Mouse (Mus musculus): ENCODE measurements at regions not wholly inside any gene's neighbourhood (a gene's known extent, or its start where the extent isn't known, plus 50 kb on each side); places are given as distances from the start of the nearest gene placed in this dataset.

DNA sequence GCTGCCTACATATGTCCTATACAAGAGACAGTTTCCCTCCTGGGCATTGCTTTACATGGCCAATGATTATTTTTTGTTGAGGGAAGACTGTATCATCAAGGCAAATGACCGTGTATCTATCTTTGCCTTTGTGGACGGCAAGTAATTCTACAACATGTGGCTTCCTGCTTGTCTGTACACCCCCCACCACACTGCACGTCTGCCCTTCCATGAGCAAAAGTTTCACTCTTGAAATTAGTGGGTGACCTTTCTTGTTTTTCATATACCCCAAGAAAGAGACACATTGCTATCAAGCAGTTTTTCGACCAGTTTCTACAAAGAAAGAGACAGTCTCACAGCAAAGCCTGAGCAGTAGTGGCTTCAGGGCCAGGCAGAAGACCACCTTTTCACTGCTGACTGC lies 180.5 kb upstream of the Prdm1 start:
- WGBS = 79% methylated on average over 4 of the region's 4 CpGs
- Histone ChIP-seq H3K4me1 (replicated peaks; ENCODE audit: control insufficient read depth, insufficient read depth, low read length) (no peaks in the 10 kb centered on the region), H3K4me2 (ENCODE audit: low read depth, low read length) (no peak overlapping the region), H3K36me3 (ENCODE audit: control insufficient read depth, insufficient read depth, low read length) (no peaks in the 10 kb centered on the region), H3K27me3 (ENCODE audit: control insufficient read depth, insufficient read depth, low read depth, low read length) (no peaks in the 10 kb centered on the region), H3K9me3 (ENCODE audit: control insufficient read depth, low read length) (no peaks in the 10 kb centered on the region), H3K4me3 (ENCODE audit: low read length) (no peak overlapping the region), H3K9ac (ENCODE audit: low read length) (no peak overlapping the region), H3K27ac (ENCODE audit: low read length) (no peak overlapping the region)
- no peak for ATAC-seq (ENCODE audit: low read depth)

DNA sequence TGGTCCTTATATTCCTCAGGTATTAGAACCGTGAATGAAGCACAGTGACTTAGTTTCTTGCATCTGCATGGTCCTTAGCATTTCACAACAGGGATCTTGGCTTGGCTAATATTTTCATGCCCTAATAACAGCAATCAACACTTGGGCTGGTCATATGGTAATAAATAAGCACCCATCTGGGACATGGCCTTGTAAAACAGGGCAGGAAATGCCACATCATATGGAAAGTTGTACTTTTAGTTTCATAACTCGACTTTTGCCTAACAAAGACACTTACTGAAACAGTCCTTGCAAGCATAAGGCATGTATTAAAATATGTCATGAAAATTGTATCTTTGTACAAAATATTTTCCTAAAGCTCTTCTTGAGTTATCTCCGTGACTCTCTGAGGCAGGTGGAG lies 175.8 kb upstream of the Prdm1 start:
- Histone ChIP-seq H3K4me2 (ENCODE audit: low read depth, low read length) (no peak overlapping the region), H3K9ac (ENCODE audit: low read length) (no peak overlapping the region), H3K4me3 (ENCODE audit: low read length) (no peak overlapping the region), H3K27ac (ENCODE audit: low read length) (no peak overlapping the region), H3K27me3 (ENCODE audit: control insufficient read depth, insufficient read depth, low read depth, low read length) (no peaks in the 10 kb centered on the region), H3K36me3 (ENCODE audit: control insufficient read depth, insufficient read depth, low read length) (no peaks in the 10 kb centered on the region), H3K4me1 (replicated peaks; ENCODE audit: control insufficient read depth, insufficient read depth, low read length) (peaks cover 3% of the 10 kb centered on the region), H3K9me3 (ENCODE audit: control insufficient read depth, low read length) (no peaks in the 10 kb centered on the region)
- no peak for ATAC-seq (ENCODE audit: low read depth)
- WGBS = 78% methylated on average over 3 of the region's 3 CpGs

DNA sequence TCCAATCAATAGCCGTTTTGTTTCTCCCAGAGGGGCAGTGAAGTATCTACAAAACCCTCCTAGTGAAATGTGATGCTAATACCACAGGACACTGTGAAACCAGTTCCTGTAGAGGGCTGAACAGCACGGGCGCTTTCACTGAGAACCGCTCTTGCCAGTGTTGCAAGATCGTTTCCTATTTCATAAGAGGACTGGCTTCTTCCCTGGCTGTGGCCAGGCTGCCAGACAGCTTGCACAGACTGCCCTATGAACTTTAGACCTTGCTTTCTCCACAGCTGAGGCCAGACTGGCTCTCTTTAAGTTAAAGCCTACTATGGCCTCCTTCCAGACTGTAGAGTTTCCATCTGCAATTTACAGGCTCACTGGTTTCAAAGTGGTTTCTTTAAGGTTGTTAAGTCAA lies 173.8 kb upstream of the Prdm1 start:
- H3K4me1 ChIP-seq (replicated peaks; ENCODE audit: control insufficient read depth, insufficient read depth, low read length) = peaks cover 3% of the 10 kb centered on the region
- no peaks in the 10 kb centered on the region for H3K36me3 ChIP-seq (ENCODE audit: control insufficient read depth, insufficient read depth, low read length)
- H3K9ac ChIP-seq (ENCODE audit: low read length) = no peak overlapping the region
- H3K4me3 ChIP-seq (ENCODE audit: low read length) = no peak overlapping the region
- 47% methylated on average over 5 of the region's 5 CpGs for WGBS
- 0 out of 2 replicates have a peak overlapping the region, but pooled peaks have one; percentile 22 for H3K27ac ChIP-seq (ENCODE audit: low read length)
- ATAC-seq (ENCODE audit: low read depth) = peak; percentile 90
- no peak overlapping the region for H3K4me2 ChIP-seq (ENCODE audit: low read depth, low read length)
- H3K27me3 ChIP-seq (ENCODE audit: control insufficient read depth, insufficient read depth, low read depth, low read length) = no peaks in the 10 kb centered on the region
- H3K9me3 ChIP-seq (ENCODE audit: control insufficient read depth, low read length) = no peaks in the 10 kb centered on the region

DNA sequence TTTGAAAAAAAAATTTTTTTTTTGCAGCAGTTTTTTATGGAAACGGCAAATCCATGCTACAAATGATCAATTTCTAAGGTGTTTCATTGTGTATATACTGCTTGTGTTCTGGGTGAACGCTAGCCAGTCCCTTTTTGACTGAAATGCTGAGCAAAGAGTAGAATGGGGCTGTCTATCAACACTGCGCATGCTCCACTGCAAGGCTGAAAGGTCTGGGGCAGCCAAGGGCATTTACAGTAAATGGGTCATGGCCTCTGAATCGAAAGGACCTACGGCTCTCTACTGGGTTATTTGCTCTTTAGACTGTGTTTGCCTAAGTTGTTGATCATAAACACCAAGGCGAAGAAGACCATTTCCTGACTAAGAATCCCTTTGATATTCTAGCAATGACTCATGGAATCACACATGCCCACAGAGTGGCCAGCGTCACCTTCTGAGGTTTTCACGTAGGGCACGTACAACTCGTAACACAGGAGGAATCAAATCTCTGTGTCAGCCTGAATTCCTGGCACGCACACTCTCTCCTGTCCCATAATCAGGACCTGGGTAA lies 171.8 kb upstream of the Prdm1 start:
- no peak overlapping the region for H3K9ac ChIP-seq (ENCODE audit: low read length)
- H3K4me2 ChIP-seq (ENCODE audit: low read depth, low read length) = no peak overlapping the region
- H3K9me3 ChIP-seq (ENCODE audit: control insufficient read depth, low read length) = no peaks in the 10 kb centered on the region
- H3K27ac ChIP-seq (ENCODE audit: low read length) = no peak overlapping the region
- 77% methylated on average over 11 of the region's 11 CpGs for WGBS
- H3K4me3 ChIP-seq (ENCODE audit: low read length) = no peak overlapping the region
- no peaks in the 10 kb centered on the region for H3K27me3 ChIP-seq (ENCODE audit: control insufficient read depth, insufficient read depth, low read depth, low read length)
- H3K4me1 ChIP-seq (replicated peaks; ENCODE audit: control insufficient read depth, insufficient read depth, low read length) = peaks cover 3% of the 10 kb centered on the region
- H3K36me3 ChIP-seq (ENCODE audit: control insufficient read depth, insufficient read depth, low read length) = no peaks in the 10 kb centered on the region
- ATAC-seq (ENCODE audit: low read depth) = no peak

DNA sequence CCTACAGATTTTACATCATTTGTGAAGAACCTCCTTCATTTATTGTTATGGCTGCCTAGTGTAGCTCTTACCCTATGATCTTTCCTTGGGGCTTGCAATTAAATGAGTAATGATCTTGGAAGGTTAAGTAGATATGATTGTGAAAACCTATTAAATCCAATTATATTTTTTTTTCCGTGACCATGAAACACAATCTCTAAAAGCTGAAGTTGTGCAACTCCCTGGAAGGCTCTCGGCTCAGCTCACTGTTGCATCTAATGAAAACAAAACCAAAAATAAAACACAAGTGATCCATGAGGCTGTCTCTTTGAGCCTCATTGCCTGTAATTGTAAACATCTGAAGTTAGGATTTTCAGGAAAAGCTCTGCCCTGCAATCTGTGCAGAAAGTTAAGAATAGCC lies 169.7 kb upstream of the Prdm1 start:
- 52% methylated on average over 2 of the region's 2 CpGs for WGBS
- no peaks in the 10 kb centered on the region for H3K36me3 ChIP-seq (ENCODE audit: control insufficient read depth, insufficient read depth, low read length)
- H3K4me2 ChIP-seq (ENCODE audit: low read depth, low read length) = no peak overlapping the region
- H3K27me3 ChIP-seq (ENCODE audit: control insufficient read depth, insufficient read depth, low read depth, low read length) = no peaks in the 10 kb centered on the region
- H3K4me3 ChIP-seq (ENCODE audit: low read length) = no peak overlapping the region
- no peak overlapping the region; the same call in 1 of the 2 replicates for H3K27ac ChIP-seq (ENCODE audit: low read length)
- no peak overlapping the region for H3K9ac ChIP-seq (ENCODE audit: low read length)
- no peaks in the 10 kb centered on the region for H3K9me3 ChIP-seq (ENCODE audit: control insufficient read depth, low read length)
- peaks cover 3% of the 10 kb centered on the region for H3K4me1 ChIP-seq (replicated peaks; ENCODE audit: control insufficient read depth, insufficient read depth, low read length)
- peak; percentile 50; the same call in 1 of the 2 replicates for ATAC-seq (ENCODE audit: low read depth)

DNA sequence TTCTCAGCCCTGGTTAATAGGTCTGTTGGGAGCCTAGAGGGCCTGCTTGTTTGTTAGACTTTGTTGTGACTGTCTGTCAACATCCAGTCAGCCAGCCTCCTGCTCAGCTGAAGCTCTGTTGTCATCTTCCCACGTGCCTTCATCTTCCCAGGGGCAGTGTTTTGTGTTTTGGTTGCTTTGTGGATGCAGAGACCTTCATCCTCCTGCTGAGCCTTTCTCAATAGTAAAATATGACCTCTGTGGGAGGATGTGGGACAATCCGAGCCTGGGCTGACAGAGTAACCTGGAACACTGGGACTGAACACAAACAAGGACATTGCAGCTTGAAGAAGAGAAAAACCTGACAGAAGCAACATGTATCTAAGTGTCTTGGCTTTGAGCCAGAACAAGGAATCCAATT lies 168.7 kb upstream of the Prdm1 start:
- Histone ChIP-seq H3K27ac (ENCODE audit: low read length) (no peak overlapping the region), H3K4me3 (ENCODE audit: low read length) (no peak overlapping the region), H3K9ac (ENCODE audit: low read length) (no peak overlapping the region), H3K27me3 (ENCODE audit: control insufficient read depth, insufficient read depth, low read depth, low read length) (no peaks in the 10 kb centered on the region), H3K4me1 (replicated peaks; ENCODE audit: control insufficient read depth, insufficient read depth, low read length) (peaks cover 1% of the 10 kb centered on the region), H3K36me3 (ENCODE audit: control insufficient read depth, insufficient read depth, low read length) (no peaks in the 10 kb centered on the region), H3K9me3 (ENCODE audit: control insufficient read depth, low read length) (no peaks in the 10 kb centered on the region), H3K4me2 (ENCODE audit: low read depth, low read length) (no peak overlapping the region)
- WGBS = 44% methylated on average over 2 of the region's 2 CpGs
- no peak for ATAC-seq (ENCODE audit: low read depth)

DNA sequence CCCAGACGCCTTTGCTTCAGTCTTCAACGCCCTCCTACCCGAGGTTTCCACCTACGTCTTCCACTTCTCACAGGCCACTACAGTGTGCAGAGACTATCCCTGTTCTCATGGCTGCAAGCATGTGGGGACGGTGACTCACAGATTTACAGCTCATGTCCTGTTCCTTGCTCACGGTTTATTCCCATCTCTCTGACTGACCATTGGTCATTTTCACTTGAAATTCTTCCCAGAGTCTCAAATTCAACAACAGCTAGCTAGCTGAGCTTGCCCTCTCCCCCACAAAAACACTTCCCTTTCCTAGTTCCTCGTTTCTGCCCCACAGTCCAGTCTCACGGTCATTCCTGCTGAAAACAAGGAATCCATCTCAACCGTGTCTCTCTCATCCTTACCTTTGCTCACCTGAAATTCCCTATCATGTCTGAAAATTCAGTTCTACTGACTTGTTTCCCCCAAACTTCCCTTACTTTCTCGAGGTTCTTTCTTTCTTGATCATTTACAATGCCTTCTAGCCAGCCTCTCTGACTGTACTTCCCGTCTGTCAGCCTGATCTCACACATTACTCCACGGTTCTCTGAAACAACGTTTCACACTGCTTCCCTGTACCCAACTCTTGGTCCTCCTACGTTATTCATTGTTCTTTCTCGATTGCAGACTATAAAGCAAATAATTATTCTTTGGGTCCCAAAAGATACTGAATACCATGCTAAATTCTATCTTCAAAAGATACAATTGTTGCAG lies 163.5 kb upstream of the Prdm1 start:
- 72% methylated on average over 15 of the region's 15 CpGs for WGBS
- no peak for ATAC-seq (ENCODE audit: low read depth)
- no peak overlapping the region for H3K4me3 ChIP-seq (ENCODE audit: low read length)
- no peak overlapping the region for H3K9ac ChIP-seq (ENCODE audit: low read length)
- H3K4me2 ChIP-seq (ENCODE audit: low read depth, low read length) = no peak overlapping the region
- H3K27ac ChIP-seq (ENCODE audit: low read length) = no peak overlapping the region
- H3K4me1 ChIP-seq (replicated peaks; ENCODE audit: control insufficient read depth, insufficient read depth, low read length) = no peaks in the 10 kb centered on the region
- H3K9me3 ChIP-seq (ENCODE audit: control insufficient read depth, low read length) = no peaks in the 10 kb centered on the region
- no peaks in the 10 kb centered on the region for H3K36me3 ChIP-seq (ENCODE audit: control insufficient read depth, insufficient read depth, low read length)
- H3K27me3 ChIP-seq (ENCODE audit: control insufficient read depth, insufficient read depth, low read depth, low read length) = no peaks in the 10 kb centered on the region

DNA sequence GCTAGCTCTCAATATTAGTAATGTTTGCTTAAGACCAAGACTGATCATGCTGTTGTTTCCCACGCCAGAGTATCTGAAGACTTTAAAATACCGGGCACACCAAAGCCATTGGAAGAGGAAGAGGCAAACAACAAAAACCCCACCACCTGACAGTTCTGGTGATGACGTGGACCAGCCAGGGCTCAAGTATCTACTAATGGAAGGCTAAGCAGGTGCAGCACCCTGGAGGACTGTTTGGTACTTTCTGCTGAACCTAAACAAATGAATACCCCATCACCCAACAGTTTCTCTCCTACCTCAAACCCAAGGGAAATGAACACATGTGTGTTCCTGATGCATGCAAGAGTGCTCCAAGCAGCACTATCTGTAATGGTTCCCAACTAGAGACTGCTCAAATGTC lies 160.3 kb upstream of the Prdm1 start:
- Histone ChIP-seq H3K36me3 (ENCODE audit: control insufficient read depth, insufficient read depth, low read length) (no peaks in the 10 kb centered on the region), H3K27me3 (ENCODE audit: control insufficient read depth, insufficient read depth, low read depth, low read length) (no peaks in the 10 kb centered on the region), H3K9ac (ENCODE audit: low read length) (no peak overlapping the region), H3K4me2 (ENCODE audit: low read depth, low read length) (no peak overlapping the region), H3K4me1 (replicated peaks; ENCODE audit: control insufficient read depth, insufficient read depth, low read length) (no peaks in the 10 kb centered on the region), H3K27ac (ENCODE audit: low read length) (no peak overlapping the region), H3K4me3 (ENCODE audit: low read length) (no peak overlapping the region), H3K9me3 (ENCODE audit: control insufficient read depth, low read length) (no peaks in the 10 kb centered on the region)
- 81% methylated on average over 3 of the region's 3 CpGs for whole genome bisulfite sequencing
- ATAC-seq (ENCODE audit: low read depth) = no peak

DNA sequence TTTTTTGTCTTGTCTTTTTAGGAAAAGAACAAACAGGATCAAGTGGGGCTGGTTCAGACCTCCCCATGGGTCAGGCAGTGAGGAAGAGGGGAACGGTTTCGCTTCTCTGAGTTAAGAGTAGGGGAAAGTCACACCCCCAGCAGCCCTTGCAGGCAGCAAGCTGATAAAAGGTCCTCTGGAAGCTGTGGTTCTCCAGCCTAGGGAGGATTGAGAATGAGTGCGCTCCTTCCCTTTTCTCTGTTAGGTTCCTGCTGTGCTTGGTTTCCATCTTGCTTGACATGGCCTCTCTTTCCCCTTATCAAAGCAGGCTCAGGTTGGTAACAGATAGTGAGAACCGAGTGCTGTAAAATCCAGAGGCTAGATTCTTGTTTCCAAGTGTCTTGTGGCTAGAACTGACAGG lies 157.8 kb upstream of the Prdm1 start:
- H3K9ac ChIP-seq (ENCODE audit: low read length) = no peak overlapping the region
- H3K4me3 ChIP-seq (ENCODE audit: low read length) = no peak overlapping the region
- no peak overlapping the region for H3K27ac ChIP-seq (ENCODE audit: low read length)
- no peaks in the 10 kb centered on the region for H3K27me3 ChIP-seq (ENCODE audit: control insufficient read depth, insufficient read depth, low read depth, low read length)
- no peak overlapping the region for H3K4me2 ChIP-seq (ENCODE audit: low read depth, low read length)
- no peaks in the 10 kb centered on the region for H3K36me3 ChIP-seq (ENCODE audit: control insufficient read depth, insufficient read depth, low read length)
- no peak for ATAC-seq (ENCODE audit: low read depth)
- 66% methylated on average over 4 of the region's 4 CpGs for WGBS
- no peaks in the 10 kb centered on the region for H3K9me3 ChIP-seq (ENCODE audit: control insufficient read depth, low read length)
- no peaks in the 10 kb centered on the region for H3K4me1 ChIP-seq (replicated peaks; ENCODE audit: control insufficient read depth, insufficient read depth, low read length)

All from lung, embryonic 16.5 days (tissue).